Mouse (Mus musculus): Measurements from ENCODE around the gene Ptpn14.
A peak's percentile ranks its signal among the peaks of the same experiment; 100 is the strongest.
"Not testable (repeated sequence)": the region's sequence is repeated elsewhere in the genome, so short reads cannot be mapped to it uniquely, and the experiment has no call there.

Gene Ptpn14

GRCm38 (mm10) chr1:189727884-189728783 is at the start of gene Ptpn14:
Gene Ptpn14 (plus strand): TSS chr1:189728268.
- DNase-seq (ENCODE audit: extremely low spot score), result peak; percentile 91

- no peak for DNase-seq (ENCODE audit: extremely low spot score)
These were observed 48.5 kb upstream of the Ptpn14 start for GRCm38 (mm10) chr1:189679555-189679954.

GRCm38 (mm10) chr1:189684786-189685415 is 43.2 kb upstream of the Ptpn14 start:
- DNase-seq (ENCODE audit: extremely low spot score), result no peak

DNA sequence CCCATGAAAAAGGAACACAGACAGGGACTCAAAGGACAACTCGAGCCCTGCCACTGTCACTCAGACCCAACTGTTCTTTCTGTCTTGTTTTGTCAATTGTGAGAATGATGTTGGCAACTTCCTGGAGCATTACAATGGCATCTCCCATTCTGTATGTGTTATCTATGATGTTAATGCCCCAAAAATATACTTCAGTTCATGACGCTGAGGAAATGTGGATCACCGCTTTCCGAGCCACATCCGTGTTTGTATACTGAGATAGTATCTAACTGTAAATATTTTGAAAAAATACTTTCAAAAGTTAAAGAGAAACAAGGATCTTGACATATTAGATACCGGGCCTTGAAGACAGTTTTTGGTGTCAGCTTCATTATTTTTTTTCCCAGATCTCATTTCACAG is 42.0 kb upstream of the Ptpn14 start:
- DNase-seq (ENCODE audit: extremely low spot score), result no peak

DNA sequence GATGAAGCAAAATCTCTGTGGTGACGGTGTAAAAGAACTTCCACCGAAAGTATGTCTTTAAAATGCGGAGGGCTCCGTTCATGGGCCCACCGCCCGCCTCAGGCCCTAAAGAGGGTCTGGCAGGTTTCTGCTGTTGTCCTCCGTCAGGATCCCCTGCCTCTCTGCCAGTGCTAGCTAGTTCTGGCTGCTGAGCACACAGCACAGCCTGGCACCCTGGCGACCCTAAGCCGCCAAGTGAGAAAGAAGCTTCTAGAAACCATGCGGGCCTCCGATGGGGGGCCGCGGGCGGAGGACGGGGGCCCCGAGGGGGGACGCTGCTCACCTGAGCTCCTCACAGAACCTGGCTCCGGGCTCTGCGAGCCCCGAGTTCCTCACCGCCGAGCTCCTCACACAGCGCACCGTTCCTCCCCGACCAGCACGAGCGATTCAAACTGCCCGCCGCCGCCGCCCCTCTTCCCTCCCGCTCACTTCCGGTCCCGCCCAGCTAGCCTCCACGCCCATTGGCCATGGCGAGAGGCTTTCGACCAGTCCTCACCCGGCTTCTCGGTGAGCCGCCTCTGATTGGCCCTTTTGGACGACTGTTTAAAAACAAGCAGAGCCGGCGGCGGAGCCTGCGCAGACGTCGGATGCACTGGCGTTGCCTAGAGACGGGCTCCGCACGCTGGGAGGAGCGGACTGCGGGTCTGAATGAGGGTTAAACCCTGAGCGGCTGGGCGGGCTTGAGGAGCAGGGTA is 40.2 kb upstream of the Ptpn14 start, which contains the start of gene Cenpf:
Gene Cenpf (minus strand): TSS at position 433 of the 734 bp plus-strand sequence.
- DNase-seq (ENCODE audit: extremely low spot score), result peak; percentile 95

- no peak for DNase-seq (ENCODE audit: extremely low spot score)
These were observed 39.7 kb upstream of the Ptpn14 start for GRCm38 (mm10) chr1:189688388-189688750.

GRCm38 (mm10) chr1:189689050-189689833 is 38.8 kb upstream of the Ptpn14 start:
- DNase-seq (ENCODE audit: extremely low spot score), result no peak

GRCm38 (mm10) chr1:189692442-189692841 is 35.6 kb upstream of the Ptpn14 start:
- not testable (repeated sequence) for DNase-seq (ENCODE audit: extremely low spot score)

DNA sequence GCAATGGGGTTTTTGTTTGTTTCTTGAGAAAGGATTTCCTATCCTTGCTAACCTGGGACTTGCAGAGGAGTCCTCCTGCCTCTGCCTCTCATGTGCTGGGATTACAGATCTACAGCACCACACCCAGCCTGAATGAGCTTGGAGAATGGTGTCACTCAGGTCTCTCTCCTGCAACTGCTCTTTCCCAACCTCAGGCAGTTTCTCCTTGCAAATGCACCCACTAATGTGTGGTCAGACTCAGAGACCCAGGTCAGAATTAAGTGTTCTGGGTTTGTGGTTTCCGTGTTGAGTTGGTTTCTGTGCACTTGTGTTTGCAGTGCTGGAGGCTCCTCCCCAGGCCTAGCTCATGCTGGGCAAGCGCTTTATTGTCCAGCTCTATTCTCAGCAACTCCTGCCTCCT is 33.7 kb upstream of the Ptpn14 start:
- no peak for DNase-seq (ENCODE audit: extremely low spot score)

- DNase-seq (ENCODE audit: extremely low spot score), result no peak
These were observed 32.7 kb upstream of the Ptpn14 start for GRCm38 (mm10) chr1:189695321-189695720.

DNA sequence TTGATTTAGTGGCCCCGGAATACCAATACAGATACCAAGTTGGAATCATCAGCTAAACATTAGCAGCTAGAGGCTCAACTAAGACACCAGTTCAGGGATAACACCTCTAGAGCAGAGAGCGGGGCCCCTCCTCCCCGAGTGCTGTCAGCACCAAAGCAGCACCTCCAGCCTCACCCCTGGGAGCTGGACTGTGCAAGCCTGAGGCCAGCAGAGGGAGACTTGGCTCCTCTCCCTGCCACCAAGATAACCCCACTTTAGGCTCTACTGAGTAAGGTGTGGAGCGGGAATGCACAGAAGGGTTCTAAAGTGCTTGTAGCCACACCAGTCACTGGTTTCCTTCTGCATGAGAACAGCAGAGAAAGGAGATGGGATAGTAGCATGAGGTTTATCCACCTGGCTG is 29.7 kb upstream of the Ptpn14 start:
- no peak for DNase-seq (ENCODE audit: extremely low spot score)

GRCm38 (mm10) chr1:189700186-189700585 is 27.9 kb upstream of the Ptpn14 start:
- DNase-seq (ENCODE audit: extremely low spot score), result no peak

DNA sequence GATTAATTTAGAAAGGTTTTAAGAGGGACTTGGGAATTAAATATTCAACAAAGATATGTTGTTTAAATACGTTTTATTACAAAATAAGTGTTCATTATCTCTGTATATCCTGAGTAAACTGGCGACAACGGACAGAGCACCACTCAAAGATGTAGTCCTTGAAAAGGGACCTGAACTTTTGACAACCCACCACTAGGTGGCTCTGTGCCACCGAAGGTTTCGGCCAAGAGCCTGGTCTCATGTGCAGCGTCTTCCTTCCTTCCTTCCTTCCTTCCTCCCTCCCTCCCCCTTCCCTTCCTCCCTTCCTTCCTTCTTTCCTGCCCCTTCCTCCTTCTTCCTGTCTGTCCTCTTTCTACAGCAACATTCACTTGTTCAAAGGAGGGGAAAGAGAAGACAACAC is 27.1 kb upstream of the Ptpn14 start:
- DNase-seq (ENCODE audit: extremely low spot score), result peak; percentile 80

DNA sequence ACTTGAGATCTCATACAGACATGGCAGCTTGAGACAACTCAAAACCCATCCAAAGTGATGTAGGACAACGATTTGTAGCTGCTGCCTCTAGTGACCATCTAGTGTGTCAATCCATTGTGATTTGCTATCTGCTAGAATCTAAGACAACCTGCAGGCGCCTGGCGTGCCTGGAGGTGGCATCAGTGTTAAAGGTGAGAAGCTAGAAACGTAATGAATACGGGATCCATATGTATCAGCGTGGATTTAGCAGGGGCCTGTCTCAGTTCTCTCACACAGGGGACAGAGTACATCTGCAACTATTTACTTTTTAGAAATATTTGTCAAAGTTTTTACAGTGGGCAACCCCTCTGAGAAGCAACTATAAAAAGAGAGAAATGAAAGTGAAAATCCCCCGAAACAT is 24.9 kb upstream of the Ptpn14 start:
- DNase-seq (ENCODE audit: extremely low spot score), result no peak

DNA sequence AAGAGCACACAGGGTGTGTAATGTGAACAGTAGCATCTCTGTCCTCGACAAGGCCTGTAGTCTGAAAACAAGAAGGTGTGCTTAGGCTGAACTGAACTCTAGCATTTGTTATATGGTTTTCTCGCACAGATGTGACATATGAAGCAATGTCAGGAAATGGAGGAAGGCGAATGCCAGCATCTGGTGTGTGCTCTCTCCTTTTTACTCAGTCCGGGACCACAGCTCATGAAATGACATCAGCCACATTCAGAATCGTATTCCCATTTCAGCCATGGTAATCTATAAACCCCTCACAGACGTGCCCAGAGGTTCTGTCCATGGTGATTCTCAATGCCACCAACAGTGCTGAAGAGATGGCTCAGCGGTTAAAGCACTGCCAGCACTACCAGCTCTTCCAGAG is 24.5 kb upstream of the Ptpn14 start:
- DNase-seq (ENCODE audit: extremely low spot score), result no peak

- DNase-seq (ENCODE audit: extremely low spot score), result no peak
These were observed 21.9 kb upstream of the Ptpn14 start for GRCm38 (mm10) chr1:189706040-189706645.

DNA sequence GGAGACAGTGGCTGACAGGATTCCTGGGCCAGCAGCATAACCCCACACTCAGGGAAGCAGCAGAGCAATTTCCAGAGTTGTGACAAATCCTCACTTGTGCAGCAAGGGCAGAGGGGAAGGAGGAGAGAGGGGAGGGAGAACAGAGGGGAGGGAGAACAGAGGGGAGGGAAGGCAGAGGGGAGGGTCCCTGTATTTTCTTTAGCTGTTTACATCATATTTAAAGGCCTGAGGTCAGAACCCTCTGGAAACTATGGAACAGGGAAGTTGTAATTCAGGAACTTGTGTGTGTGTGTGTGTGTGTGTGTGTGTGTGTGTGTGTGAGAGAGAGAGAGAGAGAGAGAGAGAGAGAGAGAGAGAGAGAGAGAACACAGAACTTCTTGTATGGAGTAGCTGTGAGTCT is 21.1 kb upstream of the Ptpn14 start:
- DNase-seq (ENCODE audit: extremely low spot score), result no peak

- no peak for DNase-seq (ENCODE audit: extremely low spot score)
These were observed 20.6 kb upstream of the Ptpn14 start for GRCm38 (mm10) chr1:189707419-189707818.

GRCm38 (mm10) chr1:189709001-189709400 is 19.1 kb upstream of the Ptpn14 start:
- DNase-seq (ENCODE audit: extremely low spot score), result no peak

GRCm38 (mm10) chr1:189715915-189716797 is 11.9 kb upstream of the Ptpn14 start:
- DNase-seq (ENCODE audit: extremely low spot score), result no peak

All from embryo, embryonic 9.5 days (tissue).